Mouse (Mus musculus) frontal cortex, postnatal 14 days (tissue): Measurements from ENCODE around the gene Nlrp4f.
A peak's percentile ranks its signal among the peaks of the same experiment; 100 is the strongest.

Experiments
- DNase-seq, 2 experiments: peaks; one replicate each; pipeline ENCODE4 v3.0.0; 2022; ENCODE audit warnings: low spot score in 2 of 2

Gene Nlrp4f

GRCm38 (mm10) chr13:65205877-65206276 is at the start of gene Nlrp4f:
Nlrp4f (minus strand) TSS chr13:65205977.
- DNase-seq = no peak

- DNase-seq = no peak
These were observed 37.5 kb upstream of the Nlrp4f start for GRCm38 (mm10) chr13:65243273-65243672.

- DNase-seq = no peak
These were observed 36.6 kb upstream of the Nlrp4f start for GRCm38 (mm10) chr13:65242319-65242787.

DNA sequence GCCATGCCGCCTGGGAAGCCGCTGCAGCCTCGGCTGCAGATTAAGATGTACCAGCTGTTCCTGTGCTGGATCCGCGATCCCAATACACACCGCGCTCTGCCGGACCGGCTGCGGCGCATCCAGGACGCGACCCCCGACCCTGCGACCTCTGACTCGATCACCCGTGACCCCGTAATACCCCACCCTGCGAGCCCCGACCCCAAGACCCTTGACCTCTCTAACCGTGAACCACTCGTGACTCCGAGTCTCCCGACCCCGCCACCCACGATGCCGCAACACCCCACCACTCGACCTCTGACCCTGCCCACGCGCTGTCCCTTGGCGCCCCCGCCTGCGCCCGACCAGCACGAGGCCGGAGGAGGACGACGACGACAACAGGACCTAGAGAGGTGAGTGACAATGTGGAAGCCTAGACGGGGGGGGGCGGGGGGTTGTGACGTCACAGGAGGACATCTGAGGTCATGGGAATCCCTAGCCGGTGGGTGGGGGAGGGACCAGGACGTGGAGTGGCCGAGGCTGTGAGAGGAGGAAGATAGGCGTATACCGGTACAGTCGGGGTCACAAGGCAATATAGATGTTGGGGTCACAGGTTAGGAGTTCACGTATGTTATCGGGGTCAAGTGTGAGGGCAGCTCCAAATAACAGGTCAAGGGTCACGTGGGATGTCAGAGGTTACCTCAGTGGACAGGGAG is 36.0 kb upstream of the Nlrp4f start:
- DNase-seq = peak in 1 of 2 experiments; percentile 62

- peak; percentile 95 to 97 for DNase-seq
These were observed 35.4 kb upstream of the Nlrp4f start for GRCm38 (mm10) chr13:65241099-65241626.

GRCm38 (mm10) chr13:65240509-65241098 is 34.8 kb upstream of the Nlrp4f start:
- DNase-seq = peak; percentile 96 to 97

GRCm38 (mm10) chr13:65237211-65237610 is 31.4 kb upstream of the Nlrp4f start:
- no peak for DNase-seq

DNA sequence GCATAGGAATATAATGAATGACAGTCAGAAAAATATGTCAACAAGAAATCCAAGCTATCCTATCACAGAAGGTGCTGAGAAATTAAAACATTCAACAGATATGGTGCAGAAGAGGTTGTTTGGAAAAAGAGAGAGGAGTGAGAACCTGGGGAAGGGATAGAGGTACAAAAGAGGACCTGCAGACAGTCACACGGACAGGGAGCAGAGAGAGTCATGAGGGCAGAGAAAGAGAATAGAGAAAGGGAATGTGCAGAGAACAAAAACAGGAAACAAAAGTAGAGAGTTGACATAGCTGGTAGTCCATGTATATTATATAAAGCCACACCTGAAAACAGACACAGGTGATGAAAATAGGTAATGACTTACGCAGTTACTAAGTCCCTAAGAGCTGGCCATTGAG is 20.9 kb upstream of the Nlrp4f start:
- no peak for DNase-seq

DNA sequence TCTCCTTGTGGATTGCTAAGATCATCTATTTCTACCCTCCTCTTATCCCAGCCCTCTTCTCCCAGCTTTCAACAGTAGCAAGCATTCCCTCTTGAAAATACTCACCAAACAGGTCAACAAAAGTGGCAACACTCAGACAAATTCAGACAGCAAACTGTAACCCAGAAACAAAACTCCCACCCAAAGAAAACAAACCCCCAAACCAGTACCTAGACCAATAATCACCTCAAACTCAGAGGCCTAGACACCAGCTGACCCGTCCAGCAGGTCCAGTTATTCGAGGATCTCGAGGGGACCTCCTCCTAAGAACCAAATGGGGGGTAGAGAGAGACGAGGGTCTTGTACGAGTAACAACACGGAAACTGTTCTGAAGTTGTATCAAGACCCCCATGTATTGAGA is 20.2 kb upstream of the Nlrp4f start:
- no peak for DNase-seq

DNA sequence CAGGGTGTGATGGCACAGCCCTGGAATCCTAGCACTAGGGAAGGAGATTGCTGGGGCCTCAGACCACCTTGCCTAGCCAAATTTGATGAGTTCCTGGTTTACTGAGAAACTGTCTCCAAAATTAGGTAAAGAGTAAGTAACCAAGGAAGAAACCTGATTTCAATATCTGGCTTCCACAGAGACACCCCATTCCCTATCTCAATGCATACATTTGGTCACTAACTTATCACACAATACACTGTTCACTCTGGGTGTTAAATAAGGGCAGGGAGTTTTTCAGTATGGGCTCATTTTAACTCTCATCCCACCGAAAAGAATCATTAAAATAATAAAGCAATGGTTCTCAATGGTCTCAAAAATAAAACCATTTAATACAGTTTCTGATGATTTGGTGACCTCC is 5.1 kb downstream of the Nlrp4f start:
- no peak for DNase-seq

DNA sequence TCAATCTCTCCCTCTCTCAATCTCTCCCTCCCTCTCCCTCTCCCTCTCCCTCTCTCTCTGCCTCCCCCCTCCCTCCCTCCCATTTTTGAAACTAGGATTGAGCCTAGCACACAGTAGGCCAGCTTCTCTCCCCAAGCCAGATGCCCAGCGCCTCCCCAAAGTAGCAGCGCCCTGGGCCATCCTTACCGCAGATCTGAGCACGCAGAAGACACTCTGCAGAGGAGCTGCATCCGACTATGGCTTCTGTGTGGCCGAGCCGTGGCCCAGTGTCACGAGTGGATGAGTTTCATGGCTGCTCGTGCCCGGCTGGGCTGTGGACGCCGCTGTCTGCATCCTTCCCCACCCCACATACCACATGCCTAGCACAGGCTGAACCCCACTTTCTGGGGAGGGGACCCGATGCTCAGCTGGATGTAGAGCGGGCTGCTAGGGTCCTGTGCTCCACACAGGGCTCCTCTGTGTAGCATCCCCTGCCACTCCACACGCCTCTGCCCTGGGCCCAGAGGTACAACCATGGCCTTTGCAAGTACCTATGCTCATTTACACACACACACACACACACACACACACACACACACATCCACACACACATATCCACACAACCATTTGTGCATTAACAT is 29.2 kb downstream of the Nlrp4f start:
- no peak for DNase-seq

- peak; percentile 6 to 14 for DNase-seq
These were observed 29.9 kb downstream of the Nlrp4f start for GRCm38 (mm10) chr13:65175734-65176471.

DNA sequence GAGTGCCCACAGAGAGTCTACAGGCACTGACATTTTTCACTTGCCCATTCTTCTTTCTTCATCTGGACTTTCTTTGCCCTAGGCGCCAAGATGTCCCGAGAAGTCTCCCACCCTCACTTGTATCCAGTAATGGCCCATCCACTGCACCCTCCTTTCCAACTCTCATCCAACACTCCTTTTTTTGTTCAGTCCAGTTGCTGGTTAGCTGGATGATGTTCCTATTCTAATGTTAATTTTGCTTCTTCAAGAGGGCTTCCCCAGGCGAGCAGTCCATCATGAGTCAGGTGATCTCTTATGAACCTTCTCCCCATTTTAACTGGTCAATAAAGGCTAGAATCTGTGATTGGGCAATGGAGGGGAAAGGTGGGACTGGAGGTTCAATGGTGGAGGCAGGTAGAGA is 31.7 kb downstream of the Nlrp4f start:
- DNase-seq = no peak

GRCm38 (mm10) chr13:65149940-65150339 is 55.8 kb downstream of the Nlrp4f start, which contains the start of gene Olfr466:
Olfr466 (plus strand) TSS chr13:65150240.
- DNase-seq = no peak

DNA sequence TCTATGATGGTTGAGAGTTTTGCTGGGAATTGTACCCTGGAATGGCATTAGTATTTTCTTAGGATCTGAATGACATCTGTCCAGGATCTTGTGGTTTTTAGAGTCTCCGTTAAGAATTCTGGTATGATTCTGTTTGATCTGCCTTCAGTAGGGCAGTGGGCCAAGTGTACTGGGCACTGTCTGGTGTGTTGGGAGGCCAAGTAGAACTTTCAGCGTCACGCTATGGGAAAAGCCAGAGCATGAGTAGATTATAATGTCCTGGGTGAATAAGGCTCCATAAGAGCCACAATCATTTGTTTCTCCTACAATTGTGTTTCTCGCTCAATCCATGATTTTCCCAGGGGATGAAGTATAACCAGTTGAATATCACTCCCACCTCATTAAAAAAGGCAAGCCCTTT is 68.0 kb downstream of the Nlrp4f start, which contains the start of gene Olfr465-ps1:
TSS of gene Olfr465-ps1 (plus strand) at position 301 of the 400 bp plus-strand sequence.
- no peak for DNase-seq
